ENCODE assay signal across 5 mouse cellular contexts in the genomic region with DNA sequence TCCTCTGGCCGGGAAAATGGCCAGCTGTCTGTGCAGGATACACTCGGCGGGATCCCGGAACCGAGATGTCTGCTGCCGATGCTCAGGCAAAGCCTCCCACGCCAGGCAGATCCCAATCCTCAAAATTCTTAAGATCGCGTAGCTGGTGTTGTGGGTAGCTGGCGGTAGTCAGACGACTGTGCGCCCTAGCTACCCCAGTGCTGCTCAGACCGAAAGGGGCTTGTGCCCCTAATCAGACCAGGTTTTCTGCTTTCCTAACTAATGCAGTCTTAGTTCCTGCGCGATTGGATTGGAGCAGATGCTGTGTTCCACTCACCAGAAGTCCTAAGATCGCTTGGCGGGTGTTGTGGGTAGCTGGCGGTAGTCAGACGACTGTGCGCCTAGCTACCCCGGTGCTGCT. TPM values are rescaled to one million over a fixed set of nuclear protein-coding genes. Genes with fewer than 3 reads are reported as not detected.
"Had no signal": no experiment of that assay in that cellular context is flagged by ENCODE, and none has a peak within 500 bp of the region (broad histone marks: within the 10 kb centered on the region; RNA-seq: fewer than 3 reads in every experiment).

No protein-coding gene starts in this region.

RNA-seq across cellular contexts. Expression of a gene that starts 25.0 kb away (rescaled TPM):
- total RNA-seq: hematopoietic stem cell, adult 5-6 weeks had no signal
- polyA plus RNA-seq: heart, embryonic 14.5 days; heart, embryonic 15.5 days; heart, postnatal 0 days; inflammation-experienced regulatory T-cells, adult 6 months had no signal
